Comparison of ENCODE assay signal across 14 mouse cellular contexts in the genomic region with DNA sequence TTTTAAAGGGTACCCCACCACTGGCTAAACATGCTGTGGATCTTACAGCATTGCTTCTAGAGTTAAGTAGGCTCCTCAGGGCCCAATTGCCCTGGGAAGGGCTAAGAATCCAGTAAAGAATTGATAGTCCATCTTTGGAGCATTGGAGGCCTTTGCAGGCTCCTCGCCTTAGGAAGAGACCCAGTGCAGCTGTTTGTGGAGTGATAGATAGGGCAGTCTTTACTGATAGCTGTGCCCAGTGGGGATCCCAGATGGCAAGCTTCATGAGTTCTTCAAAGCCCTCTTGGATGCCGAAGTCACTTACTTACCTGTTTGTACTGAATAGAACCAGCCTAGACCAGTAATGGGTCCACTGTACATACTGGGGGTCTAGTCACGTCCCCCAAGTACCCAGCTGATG.
"Had no signal": no experiment of that assay in that cellular context is flagged by ENCODE, and none has a peak within 500 bp of the region (broad histone marks: within the 10 kb centered on the region; RNA-seq: fewer than 3 reads in every experiment).

No protein-coding gene starts in this region.

- H3K4me2 ChIP-seq: lung, embryonic 14.5 days; midbrain, embryonic 12.5 days; stomach, embryonic 15.5 days had no signal

- H3K4me1 ChIP-seq: midbrain, embryonic 12.5 days; stomach, embryonic 15.5 days had no signal

- H3K27me3 ChIP-seq: megakaryocyte, embryonic 14.5 days; midbrain, embryonic 12.5 days; stomach, embryonic 15.5 days had no signal

- H3K4me3 ChIP-seq: limb, embryonic 10.5 days; midbrain, embryonic 12.5 days; stomach, embryonic 15.5 days had no signal

- H3K9ac ChIP-seq: lung, embryonic 14.5 days; midbrain, embryonic 12.5 days; stomach, embryonic 15.5 days had no signal

- H3K9me3 ChIP-seq: limb, embryonic 10.5 days; megakaryocyte, embryonic 14.5 days; midbrain, embryonic 12.5 days; stomach, embryonic 15.5 days had no signal

- H3K27ac ChIP-seq: limb, embryonic 10.5 days; midbrain, embryonic 12.5 days; stomach, embryonic 15.5 days had no signal

- DNase-seq: kidney, adult 18-20 months; kidney, postnatal 10 days; kidney, postnatal 4 days; lung, embryonic 14.5 days; lung, postnatal 10 days; lung, postnatal 4 days; right cerebral cortex, postnatal 14 days; thymus, adult 2 months; thymus, postnatal 36 days had no signal

- ATAC-seq: midbrain, embryonic 16.5 days had no signal
